Comparison of ENCODE assay signal across 9 mouse cellular contexts in the genomic region with DNA sequence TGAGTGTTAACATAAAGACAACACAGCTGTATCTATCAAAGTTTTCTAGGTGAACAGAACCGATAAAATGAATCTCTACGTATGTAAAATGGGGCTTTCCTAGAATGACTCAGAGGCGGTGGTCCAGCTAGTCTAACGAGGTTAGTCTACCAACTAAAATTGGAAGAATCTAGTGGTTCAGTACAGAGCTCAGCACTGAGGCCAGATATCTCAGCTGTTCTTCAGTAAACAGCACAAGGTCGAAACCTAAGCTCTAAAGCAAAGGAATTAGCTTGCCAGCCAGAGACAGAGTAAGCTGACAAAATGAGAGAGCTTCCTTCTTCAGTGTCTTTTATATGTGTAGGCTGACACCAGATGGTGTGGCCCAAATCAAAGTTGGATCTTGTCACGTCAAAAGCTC. TPM values are rescaled to one million over a fixed set of nuclear protein-coding genes. Genes with fewer than 3 reads are reported as not detected.
DNase-seq lines count a peak whose midpoint lies in the region; ATAC-seq lines count a peak whose summit lies in the region.
"Had no signal": no experiment of that assay in that cellular context is flagged by ENCODE, and none has a peak within 500 bp of the region (broad histone marks: within the 10 kb centered on the region; RNA-seq: fewer than 3 reads in every experiment).

No protein-coding gene starts in this region.

- ATAC-seq in forebrain, embryonic 15.5 days (replicated peaks): no peak
- no peak for ATAC-seq in forebrain, embryonic 16.5 days
- no peak for ATAC-seq in liver, embryonic 11.5 days (replicated peaks; ENCODE audit: low FRiP score)
- no peak for ATAC-seq in intestine, embryonic 15.5 days
- no peak for ATAC-seq in neural tube, embryonic 14.5 days (ENCODE audit: low read depth)
- no peak for ATAC-seq in CD4-positive, CD25-positive, alpha-beta regulatory T cell, adult 4 months

- 75% methylated on average over 6 of the region's 6 CpGs for WGBS in forebrain, embryonic 15.5 days
- WGBS in forebrain, embryonic 16.5 days: 69% methylated on average over 6 of the region's 6 CpGs
- WGBS in liver, embryonic 11.5 days: 80% methylated on average over 6 of the region's 6 CpGs
- WGBS in intestine, embryonic 15.5 days: 61% methylated on average over 6 of the region's 6 CpGs
- 88% methylated on average over 6 of the region's 6 CpGs for WGBS in neural tube, embryonic 14.5 days

- no peak overlapping the region; the same call in 1 of the 2 replicates for H3K4me3 ChIP-seq in forebrain, embryonic 15.5 days
- H3K4me3 ChIP-seq in forebrain, embryonic 16.5 days (replicated peaks; ENCODE audit: low read length): no peak overlapping the region
- no peak overlapping the region for H3K4me3 ChIP-seq in liver, embryonic 11.5 days (ENCODE audit: low read depth, low read length)
- no peak overlapping the region for H3K4me3 ChIP-seq in intestine, embryonic 15.5 days (replicated peaks)
- no peak overlapping the region for H3K4me3 ChIP-seq in neural tube, embryonic 14.5 days (ENCODE audit: low read depth, low read length)

- H3K27me3 ChIP-seq in forebrain, embryonic 15.5 days: no peaks in the 10 kb centered on the region
- H3K27me3 ChIP-seq in forebrain, embryonic 16.5 days (replicated peaks; ENCODE audit: control insufficient read depth, insufficient read depth, low read length): no peaks in the 10 kb centered on the region
- H3K27me3 ChIP-seq in liver, embryonic 11.5 days (replicated peaks; ENCODE audit: control insufficient read depth, insufficient read depth, low read length): no peaks in the 10 kb centered on the region
- no peaks in the 10 kb centered on the region for H3K27me3 ChIP-seq in intestine, embryonic 15.5 days (replicated peaks)
- H3K27me3 ChIP-seq in neural tube, embryonic 14.5 days (ENCODE audit: control insufficient read depth, insufficient read depth, low read length): no peaks in the 10 kb centered on the region
- H3K27me3 ChIP-seq: stomach, embryonic 15.5 days had no signal

- H3K9me3 ChIP-seq in forebrain, embryonic 15.5 days: peaks cover 13% of the 10 kb centered on the region
- H3K9me3 ChIP-seq in forebrain, embryonic 16.5 days (ENCODE audit: control insufficient read depth, low read length): peaks cover 4% of the 10 kb centered on the region; the same call in 1 of the 2 replicates
- H3K9me3 ChIP-seq in liver, embryonic 11.5 days (ENCODE audit: control insufficient read depth, low read length): no peaks in the 10 kb centered on the region
- no peaks in the 10 kb centered on the region for H3K9me3 ChIP-seq in intestine, embryonic 15.5 days
- peaks cover 2% of the 10 kb centered on the region; the same call in 1 of the 2 replicates for H3K9me3 ChIP-seq in neural tube, embryonic 14.5 days (ENCODE audit: control insufficient read depth, low read length)
- H3K9me3 ChIP-seq: stomach, embryonic 15.5 days had no signal

- peaks cover 17% of the 10 kb centered on the region for H3K4me1 ChIP-seq in forebrain, embryonic 15.5 days
- peaks cover 10% of the 10 kb centered on the region for H3K4me1 ChIP-seq in forebrain, embryonic 16.5 days (replicated peaks; ENCODE audit: control insufficient read depth, insufficient read depth, low read length)
- no peaks in the 10 kb centered on the region; the same call in 1 of the 2 replicates for H3K4me1 ChIP-seq in liver, embryonic 11.5 days (replicated peaks; ENCODE audit: control insufficient read depth, insufficient read depth, low read length)
- peaks cover 3% of the 10 kb centered on the region; the same call in 1 of the 2 replicates for H3K4me1 ChIP-seq in intestine, embryonic 15.5 days (replicated peaks)
- H3K4me1 ChIP-seq in neural tube, embryonic 14.5 days (ENCODE audit: control insufficient read depth, insufficient read depth, low read length): 0 out of 2 replicates have a peak, but pooled peaks cover 8% of the 10 kb centered on the region
- H3K4me1 ChIP-seq: stomach, embryonic 15.5 days had no signal

- no peak overlapping the region for H3K27ac ChIP-seq in forebrain, embryonic 15.5 days (replicated peaks)
- no peak overlapping the region for H3K27ac ChIP-seq in forebrain, embryonic 16.5 days (ENCODE audit: low read length)
- H3K27ac ChIP-seq in liver, embryonic 11.5 days (ENCODE audit: low read depth, low read length): no peak overlapping the region
- H3K27ac ChIP-seq in intestine, embryonic 15.5 days: no peak overlapping the region
- H3K27ac ChIP-seq in neural tube, embryonic 14.5 days (ENCODE audit: low read depth, low read length): no peak overlapping the region

- peak overlapping the region; percentile 43; the same call in 1 of the 2 replicates for H3K4me2 ChIP-seq in forebrain, embryonic 15.5 days (replicated peaks)
- H3K4me2 ChIP-seq in forebrain, embryonic 16.5 days (ENCODE audit: low read length): no peak overlapping the region
- H3K4me2 ChIP-seq in liver, embryonic 11.5 days: peak overlapping the region; percentile 67; the same call in 1 of the 2 replicates
- H3K4me2 ChIP-seq in intestine, embryonic 15.5 days (replicated peaks): 0 out of 2 replicates have a peak overlapping the region, but pooled peaks have one; percentile 69
- H3K4me2 ChIP-seq in neural tube, embryonic 14.5 days (ENCODE audit: low read depth, low read length): peak overlapping the region; percentile 59; the same call in 1 of the 2 replicates

- DNase-seq in liver, embryonic 11.5 days (ENCODE audit: low spot score): no peak
- no peak for DNase-seq in liver
- no peak for DNase-seq in embryo, embryonic 10 days (ENCODE audit: low spot score)

- H3K9ac ChIP-seq in forebrain, embryonic 15.5 days (replicated peaks): no peak overlapping the region; the same call in 1 of the 2 replicates
- no peak overlapping the region for H3K9ac ChIP-seq in forebrain, embryonic 16.5 days (replicated peaks; ENCODE audit: low read depth, low read length)
- H3K9ac ChIP-seq in liver, embryonic 11.5 days (ENCODE audit: low read depth, low read length): no peak overlapping the region
- 0 out of 2 replicates have a peak overlapping the region, but pooled peaks have one; percentile 3 for H3K9ac ChIP-seq in intestine, embryonic 15.5 days
- H3K9ac ChIP-seq in neural tube, embryonic 14.5 days (replicated peaks; ENCODE audit: low read depth, low read length): no peak overlapping the region

- H3K36me3 ChIP-seq in forebrain, embryonic 15.5 days: peaks cover 15% of the 10 kb centered on the region
- H3K36me3 ChIP-seq in forebrain, embryonic 16.5 days (ENCODE audit: control insufficient read depth, insufficient read depth): 0 out of 2 replicates have a peak, but pooled peaks cover 4% of the 10 kb centered on the region
- no peaks in the 10 kb centered on the region for H3K36me3 ChIP-seq in liver, embryonic 11.5 days (ENCODE audit: control insufficient read depth, insufficient read depth, low read length)
- peaks cover 4% of the 10 kb centered on the region; the same call in 1 of the 2 replicates for H3K36me3 ChIP-seq in intestine, embryonic 15.5 days
- H3K36me3 ChIP-seq in neural tube, embryonic 14.5 days (ENCODE audit: control insufficient read depth, insufficient read depth, low read length): no peaks in the 10 kb centered on the region

RNA-seq across cellular contexts. Expression of a gene that starts 57.2 kb away (rescaled TPM):
- not detected in 2 replicates for polyA plus RNA-seq in forebrain, embryonic 15.5 days (2015; fragmentation: Nextera tagmentation; extraction: Ambion mirVana)
- polyA plus RNA-seq in forebrain, embryonic 16.5 days (2015; fragmentation: Nextera tagmentation; extraction: Ambion mirVana): not detected in 2 replicates
- not detected in 2 replicates for polyA plus RNA-seq in liver, embryonic 11.5 days (2014; fragmentation: Nextera tagmentation; extraction: Ambion mirVana)
- polyA plus RNA-seq in intestine, embryonic 15.5 days (2015; fragmentation: Nextera tagmentation; extraction: Ambion mirVana): not detected in 2 replicates
- not detected in 2 replicates for polyA plus RNA-seq in neural tube, embryonic 14.5 days (2014; fragmentation: Nextera tagmentation; extraction: Ambion mirVana)
- polyA plus RNA-seq in CD4-positive, CD25-positive, alpha-beta regulatory T cell, adult 4 months (2017; shearing (Covaris generic)): not detected
- polyA plus RNA-seq: stomach, embryonic 15.5 days had no signal
